Mouse (Mus musculus): ENCODE results near the gene Edc3. TPM values are rescaled to one million over a fixed set of nuclear protein-coding genes. Genes with fewer than 3 reads are reported as not detected.

Gene Edc3
- polyA plus RNA-seq, 1 experiment from 2014 or later, result 13.8 TPM

Other genes with a start within 250 kb of the Edc3 start
- 7.7 and 8.1 TPM in 2 replicates for gene Scamp5, start 240.5 kb upstream of the Edc3 start, polyA plus RNA-seq (2015; fragmentation: Nextera tagmentation; extraction: Ambion mirVana)
- 0.39 and 0.64 TPM in 2 replicates for gene Rpp25, start 204.5 kb upstream of the Edc3 start, polyA plus RNA-seq (2015; fragmentation: Nextera tagmentation; extraction: Ambion mirVana)
- gene Cox5a, start 187.3 kb upstream of the Edc3 start, polyA plus RNA-seq (2015; fragmentation: Nextera tagmentation; extraction: Ambion mirVana), result 249 and 287 TPM in 2 replicates
- 6.1 and 6.5 TPM in 2 replicates for gene Fam219b, start 171.0 kb upstream of the Edc3 start, polyA plus RNA-seq (2015; fragmentation: Nextera tagmentation; extraction: Ambion mirVana)
- gene Mpi, start 155.8 kb upstream of the Edc3 start, polyA plus RNA-seq (2015; fragmentation: Nextera tagmentation; extraction: Ambion mirVana), result 11.9 and 12.5 TPM in 2 replicates
- gene Scamp2, start 147.6 kb upstream of the Edc3 start, polyA plus RNA-seq (2015; fragmentation: Nextera tagmentation; extraction: Ambion mirVana), result 24.9 and 25.7 TPM in 2 replicates
- 3.5 and 4.4 TPM in 2 replicates for gene Ulk3, start 119.1 kb upstream of the Edc3 start, polyA plus RNA-seq (2015; fragmentation: Nextera tagmentation; extraction: Ambion mirVana)
- gene Cplx3, start 102.3 kb upstream of the Edc3 start, polyA plus RNA-seq (2015; fragmentation: Nextera tagmentation; extraction: Ambion mirVana), result not detected in 2 replicates
- gene Lman1l, start 87.8 kb upstream of the Edc3 start, polyA plus RNA-seq (2015; fragmentation: Nextera tagmentation; extraction: Ambion mirVana), result not detected in 2 replicates
- gene Csk, start 54.9 kb upstream of the Edc3 start, polyA plus RNA-seq (2015; fragmentation: Nextera tagmentation; extraction: Ambion mirVana), result 15.4 and 15.9 TPM in 2 replicates
- 0.14 and 0.15 TPM in 2 replicates for gene Cyp1a2, start 24.8 kb upstream of the Edc3 start, polyA plus RNA-seq (2015; fragmentation: Nextera tagmentation; extraction: Ambion mirVana)
- gene Cyp1a1, start 20.6 kb upstream of the Edc3 start, polyA plus RNA-seq (2015; fragmentation: Nextera tagmentation; extraction: Ambion mirVana), result 0.13 and 0.16 TPM in 2 replicates
- 105 and 129 TPM in 2 replicates for gene Clk3, start 57.3 kb downstream of the Edc3 start, polyA plus RNA-seq (2015; fragmentation: Nextera tagmentation; extraction: Ambion mirVana)
- gene Arid3b, start 128.3 kb downstream of the Edc3 start, polyA plus RNA-seq (2015; fragmentation: Nextera tagmentation; extraction: Ambion mirVana), result 10.5 and 11.3 TPM in 2 replicates
- 50.7 and 52.4 TPM in 2 replicates for gene Ubl7, start 202.4 kb downstream of the Edc3 start, polyA plus RNA-seq (2015; fragmentation: Nextera tagmentation; extraction: Ambion mirVana)
- gene Sema7a, start 231.6 kb downstream of the Edc3 start, polyA plus RNA-seq (2015; fragmentation: Nextera tagmentation; extraction: Ambion mirVana), result not detected in 2 replicates